Mouse (Mus musculus) inflammation-experienced regulatory T-cells, adult 6 months (primary cell): ENCODE data around the gene Cmtm5. TPM values are rescaled to one million over a fixed set of nuclear protein-coding genes. Genes with fewer than 3 reads are reported as not detected.
"Not testable (repeated sequence)": the region's sequence is repeated elsewhere in the genome, so short reads cannot be mapped to it uniquely, and the experiment has no call there.

Source experiments
- ATAC-seq: one replicate; pipeline ENCODE4 v1.8.0; 2017
- polyA plus RNA-seq, 3 experiments: library from polyadenylated mRNA; unstranded; fragments of 100-300 nt; shearing (Covaris generic); gene quantifications; one replicate each; pipeline ENCODE4 v1.2.1; 2017

Gene Cmtm5
- polyA plus RNA-seq, 3 experiments from 2014 or later, result not detected

- ATAC-seq, result no peak
These were observed 24.7 kb downstream of the Cmtm5 start for GRCm38 (mm10) chr14:54960769-54961168.

- ATAC-seq, result no peak
These were observed 25.4 kb downstream of the Cmtm5 start for GRCm38 (mm10) chr14:54961487-54961886.

- no peak for ATAC-seq
These were observed 26.7 kb downstream of the Cmtm5 start for GRCm38 (mm10) chr14:54962714-54963113.

- ATAC-seq, result no peak
These were observed 27.7 kb downstream of the Cmtm5 start for GRCm38 (mm10) chr14:54963727-54964126.

- no peak for ATAC-seq
These were observed 29.0 kb downstream of the Cmtm5 start for GRCm38 (mm10) chr14:54965044-54965443.

GRCm38 (mm10) chr14:54965631-54966030 lies 29.6 kb downstream of the Cmtm5 start:
- no peak for ATAC-seq

- no peak for ATAC-seq
These were observed 30.4 kb downstream of the Cmtm5 start, which contains the start of gene Myh6 for GRCm38 (mm10) chr14:54966320-54966977. TSS of gene Myh6 (minus strand) at chr14:54966927.

- no peak for ATAC-seq
These were observed 31.8 kb downstream of the Cmtm5 start for GRCm38 (mm10) chr14:54967874-54968273.

- ATAC-seq, result no peak
These were observed 32.3 kb downstream of the Cmtm5 start for GRCm38 (mm10) chr14:54968344-54968743.

- ATAC-seq, result not testable (repeated sequence)
These were observed 36.7 kb downstream of the Cmtm5 start for GRCm38 (mm10) chr14:54972786-54973185.

- no peak for ATAC-seq
These were observed 38.2 kb downstream of the Cmtm5 start for GRCm38 (mm10) chr14:54974068-54974791.

- ATAC-seq, result no peak
These were observed 40.6 kb downstream of the Cmtm5 start, which contains the start of gene Gm17428 for GRCm38 (mm10) chr14:54976633-54977032. TSS of gene Gm17428 (plus strand) at chr14:54976933.

GRCm38 (mm10) chr14:54978664-54979063 lies 42.6 kb downstream of the Cmtm5 start:
- ATAC-seq, result no peak

- ATAC-seq, result no peak
These were observed 45.9 kb downstream of the Cmtm5 start for GRCm38 (mm10) chr14:54981934-54982333.

- not testable (repeated sequence) for ATAC-seq
These were observed 52.4 kb downstream of the Cmtm5 start for GRCm38 (mm10) chr14:54988350-54988874.

Other genes with a start within 250 kb of the Cmtm5 start
- gene Acin1, start 249.3 kb upstream of the Cmtm5 start, polyA plus RNA-seq, result 100 to 1,000 TPM; 108 to 175 (median 154) TPM
- under 1 TPM in 2 of 3 experiments, not detected in 1; 0.28 to 0.40 TPM for gene Gm29776, start 237.4 kb upstream of the Cmtm5 start, polyA plus RNA-seq
- not detected for gene Cebpe, start 224.1 kb upstream of the Cmtm5 start, polyA plus RNA-seq
- gene Slc7a8, start 154.3 kb upstream of the Cmtm5 start, polyA plus RNA-seq, result under 1 TPM in 2 of 3 experiments, not detected in 1; 0.20 to 0.29 TPM
- not detected for gene Rnf212b, start 122.1 kb upstream of the Cmtm5 start, polyA plus RNA-seq
- gene Homez, start 65.3 kb upstream of the Cmtm5 start, polyA plus RNA-seq, result 1 to 10 TPM; 2.1 to 8.4 (median 7.9) TPM
- 1 to 10 TPM in 2 of 3 experiments, not detected in 1; 2.4 to 4.1 TPM for gene Ppp1r3e, start 58.7 kb upstream of the Cmtm5 start, polyA plus RNA-seq
- gene Bcl2l2, start 52.9 kb upstream of the Cmtm5 start, polyA plus RNA-seq, result 1 to 10 TPM; 1.3 to 2.1 (median 1.7) TPM
- 1 to 10 TPM in 1 of 3 experiments, not detected in 2; 1.6 TPM for gene Gm20521, start 52.8 kb upstream of the Cmtm5 start, polyA plus RNA-seq
- 10 to 100 TPM; 18.6 to 36.8 (median 22.6) TPM for gene Pabpn1, start 43.8 kb upstream of the Cmtm5 start, polyA plus RNA-seq
- gene Slc22a17, start 23.1 kb upstream of the Cmtm5 start, polyA plus RNA-seq, result 1 to 10 TPM in 2 of 3 experiments, under 1 TPM in 1; 0.25 to 1.6 (median 1.4) TPM
- gene Efs, start 10.1 kb upstream of the Cmtm5 start, polyA plus RNA-seq, result not detected
- not detected for gene Il25, start 3.6 kb upstream of the Cmtm5 start, polyA plus RNA-seq
- gene Myh6, start 30.7 kb downstream of the Cmtm5 start, polyA plus RNA-seq, result not detected
- gene Gm17428, start 40.7 kb downstream of the Cmtm5 start, polyA plus RNA-seq, result not detected
- not detected for gene Myh7, start 58.4 kb downstream of the Cmtm5 start, polyA plus RNA-seq
- gene Ngdn, start 79.2 kb downstream of the Cmtm5 start, polyA plus RNA-seq, result 100 to 1,000 TPM; 177 to 182 (median 181) TPM
- gene Zfhx2, start 156.1 kb downstream of the Cmtm5 start, polyA plus RNA-seq, result 1 to 10 TPM; 4.1 to 4.9 (median 4.2) TPM
- gene Thtpa, start 158.5 kb downstream of the Cmtm5 start, polyA plus RNA-seq, result 10 to 100 TPM in 1 of 3 experiments, 1 to 10 TPM in 2; 7.8 to 12.1 (median 9.3) TPM
- gene Ap1g2, start 170.3 kb downstream of the Cmtm5 start, polyA plus RNA-seq, result 100 to 1,000 TPM; 103 to 111 (median 110) TPM
- not detected for gene Jph4, start 180.7 kb downstream of the Cmtm5 start, polyA plus RNA-seq